Mouse (Mus musculus) erythroblast, embryonic 14.5 days (primary cell): ENCODE measurements at regions not wholly inside any gene's neighbourhood (a gene's known extent, or its start where the extent isn't known, plus 50 kb on each side); places are given as distances from the start of the nearest gene placed in this dataset.

ENCODE experiments used
- GATA1 ChIP-seq: IDR thresholded peaks from 2 replicates; pipeline ENCODE4 v1.6.1; 2012; ENCODE audit warnings: low read length, inconsistent platforms, mixed read lengths
- TAL1 ChIP-seq: IDR thresholded peaks from 3 replicates; pipeline ENCODE4 v1.6.1; 2012; ENCODE audit warnings: low read length, inconsistent platforms, mixed read lengths

DNA sequence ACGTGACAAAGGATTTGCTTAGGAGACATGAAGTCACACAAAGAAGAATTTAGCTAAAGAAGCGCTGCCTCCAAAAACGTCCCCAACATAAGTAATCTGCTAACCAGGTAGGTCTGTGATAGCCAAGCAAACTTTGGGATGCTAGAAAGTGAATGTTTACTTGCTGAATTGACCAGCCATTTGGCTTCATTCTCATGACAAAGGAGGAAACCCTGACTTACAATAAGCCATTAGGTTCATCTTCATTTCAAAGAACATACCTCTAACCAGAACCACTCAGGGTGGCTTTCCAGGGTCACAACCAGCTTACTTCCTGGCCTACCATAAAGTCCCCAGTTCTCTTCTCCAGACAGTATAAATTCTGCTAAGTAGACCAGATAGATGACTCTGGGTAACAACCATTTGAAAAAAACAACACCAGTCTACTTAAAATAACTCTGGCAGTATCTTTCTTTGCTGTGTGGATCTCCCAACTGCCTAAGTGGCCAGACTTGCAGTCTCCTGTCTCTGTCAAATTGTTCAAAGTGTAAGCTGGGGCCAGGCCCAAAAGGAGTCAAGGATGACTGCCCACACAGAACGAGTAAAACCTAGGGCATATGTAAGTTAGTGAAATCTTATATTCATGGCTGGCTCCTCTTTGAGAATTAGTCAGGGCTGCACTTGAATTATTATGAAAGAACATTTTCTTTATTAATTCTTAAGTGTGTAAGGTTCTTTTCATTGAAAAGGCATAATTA lies 61.4 kb upstream of the Chd2 start:
- no peak for TF ChIP-seq TAL1
- no peak for TF ChIP-seq GATA1
